18 mouse cellular contexts compared by ENCODE assay signal in the genomic region with DNA sequence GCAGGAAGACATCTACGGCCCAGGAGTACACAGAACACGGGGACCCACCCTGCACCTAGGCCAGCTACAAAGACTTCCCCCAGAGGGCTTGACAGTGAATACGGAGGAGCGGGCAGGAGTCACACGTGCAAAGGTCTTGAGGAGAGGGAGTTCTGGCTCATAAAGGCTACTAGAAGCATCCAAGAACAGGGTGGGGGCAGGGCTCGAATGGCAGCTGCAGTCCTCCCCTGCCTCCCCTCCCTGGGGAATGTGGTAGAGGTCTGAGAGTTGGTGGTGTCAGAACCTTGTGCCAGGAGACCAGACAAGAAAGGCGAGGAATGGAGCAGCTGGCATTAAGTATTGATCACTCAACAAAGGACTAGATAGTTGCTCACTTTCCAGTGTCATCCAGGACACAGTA. TPM values are rescaled to one million over a fixed set of nuclear protein-coding genes. Genes with fewer than 3 reads are reported as not detected.
DNase-seq lines count a peak whose midpoint lies in the region; ATAC-seq and TF ChIP-seq lines count a peak whose summit lies in the region.
"Had no signal": no experiment of that assay in that cellular context is flagged by ENCODE, and none has a peak within 500 bp of the region (broad histone marks: within the 10 kb centered on the region; RNA-seq: fewer than 3 reads in every experiment).

No protein-coding gene starts in this region.

- no peak overlapping the region for H3K4me3 ChIP-seq in hindbrain, embryonic 11.5 days (ENCODE audit: low read depth, low read length)
- no peak overlapping the region for H3K4me3 ChIP-seq in hindbrain, postnatal 0 days (ENCODE audit: low read length)
- no peak overlapping the region for H3K4me3 ChIP-seq in hindbrain, embryonic 13.5 days
- H3K4me3 ChIP-seq in midbrain, embryonic 16.5 days (ENCODE audit: low read depth, low read length): no peak overlapping the region
- H3K4me3 ChIP-seq: embryonic facial prominence, embryonic 15.5 days; forebrain, embryonic 15.5 days; liver, embryonic 15.5 days had no signal

- H3K4me2 ChIP-seq in hindbrain, embryonic 11.5 days (replicated peaks; ENCODE audit: low read depth, low read length): no peak overlapping the region
- H3K4me2 ChIP-seq in hindbrain, postnatal 0 days (ENCODE audit: low read depth, low read length): no peak overlapping the region
- no peak overlapping the region for H3K4me2 ChIP-seq in hindbrain, embryonic 13.5 days
- no peak overlapping the region for H3K4me2 ChIP-seq in midbrain, embryonic 16.5 days (ENCODE audit: low read length)
- H3K4me2 ChIP-seq: embryonic facial prominence, embryonic 15.5 days; forebrain, embryonic 15.5 days; liver, embryonic 15.5 days had no signal

- no peak for TF ChIP-seq CTCF in hindbrain, postnatal 0 days (IDR thresholded peaks at IDR 0.05; ENCODE audit: low read depth)

- H3K9ac ChIP-seq in hindbrain, embryonic 11.5 days (ENCODE audit: low read depth, low read length): no peak overlapping the region
- no peak overlapping the region for H3K9ac ChIP-seq in hindbrain, postnatal 0 days (replicated peaks; ENCODE audit: low read length)
- H3K9ac ChIP-seq in hindbrain, embryonic 13.5 days: 0 out of 2 replicates have a peak overlapping the region, but pooled peaks have one; percentile 43
- 0 out of 2 replicates have a peak overlapping the region, but pooled peaks have one; percentile 25 for H3K9ac ChIP-seq in midbrain, embryonic 16.5 days (ENCODE audit: low read depth, low read length)
- H3K9ac ChIP-seq: embryonic facial prominence, embryonic 15.5 days; forebrain, embryonic 15.5 days; liver, embryonic 15.5 days had no signal

- peak overlapping the region; percentile 42; the same call in 1 of the 2 replicates for H3K27ac ChIP-seq in hindbrain, embryonic 11.5 days (ENCODE audit: low read depth, low read length)
- H3K27ac ChIP-seq in hindbrain, postnatal 0 days: no peak overlapping the region
- H3K27ac ChIP-seq in hindbrain, embryonic 13.5 days: no peak overlapping the region; the same call in 1 of the 2 replicates
- no peak overlapping the region for H3K27ac ChIP-seq in midbrain, embryonic 16.5 days (ENCODE audit: low read length)
- H3K27ac ChIP-seq: liver, embryonic 15.5 days; macrophage had no signal

- H3K4me1 ChIP-seq in hindbrain, embryonic 11.5 days (replicated peaks; ENCODE audit: control insufficient read depth, insufficient read depth, low read length): peaks cover 8% of the 10 kb centered on the region
- peaks cover 11% of the 10 kb centered on the region for H3K4me1 ChIP-seq in hindbrain, postnatal 0 days (ENCODE audit: insufficient read depth, low read length)
- H3K4me1 ChIP-seq in hindbrain, embryonic 13.5 days (replicated peaks): peaks cover 51% of the 10 kb centered on the region
- peaks cover 23% of the 10 kb centered on the region for H3K4me1 ChIP-seq in midbrain, embryonic 16.5 days (ENCODE audit: control insufficient read depth, insufficient read depth, low read length)
- H3K4me1 ChIP-seq: liver, embryonic 15.5 days had no signal

- no peaks in the 10 kb centered on the region for H3K9me3 ChIP-seq in hindbrain, embryonic 11.5 days (ENCODE audit: control insufficient read depth, low read length)
- no peaks in the 10 kb centered on the region for H3K9me3 ChIP-seq in hindbrain, postnatal 0 days (ENCODE audit: low read length)
- H3K9me3 ChIP-seq in hindbrain, embryonic 13.5 days: no peaks in the 10 kb centered on the region
- H3K9me3 ChIP-seq in midbrain, embryonic 16.5 days (replicated peaks; ENCODE audit: control insufficient read depth, low read length, poor library complexity, severe bottlenecking): no peaks in the 10 kb centered on the region
- H3K9me3 ChIP-seq: embryonic facial prominence, embryonic 15.5 days; forebrain, embryonic 15.5 days; liver, embryonic 15.5 days had no signal

- H3K27me3 ChIP-seq in hindbrain, embryonic 11.5 days (ENCODE audit: control insufficient read depth, insufficient read depth, low read length): no peaks in the 10 kb centered on the region
- H3K27me3 ChIP-seq in hindbrain, postnatal 0 days (ENCODE audit: insufficient read depth, low read length): no peaks in the 10 kb centered on the region
- no peaks in the 10 kb centered on the region for H3K27me3 ChIP-seq in hindbrain, embryonic 13.5 days
- no peaks in the 10 kb centered on the region for H3K27me3 ChIP-seq in midbrain, embryonic 16.5 days (ENCODE audit: control insufficient read depth, insufficient read depth, low read depth, low read length)
- H3K27me3 ChIP-seq: embryonic facial prominence, embryonic 15.5 days; forebrain, embryonic 15.5 days; liver, embryonic 15.5 days had no signal

- ATAC-seq in hindbrain, embryonic 11.5 days (ENCODE audit: low FRiP score): peak; percentile 29; the same call in 1 of the 2 replicates
- ATAC-seq in hindbrain, postnatal 0 days: no peak
- ATAC-seq in hindbrain, embryonic 13.5 days (ENCODE audit: low FRiP score): no peak
- ATAC-seq in midbrain, embryonic 16.5 days: no peak; the same call in 1 of the 2 replicates
- ATAC-seq: activated CD4-positive, CD25-positive, alpha-beta regulatory T cell, adult 4 months; forebrain, embryonic 15.5 days; intestine, embryonic 16.5 days had no signal

- no peak for DNase-seq in hindbrain, embryonic 11.5 days (ENCODE audit: low spot score)
- DNase-seq in hindbrain, postnatal 0 days (ENCODE audit: low spot score): no peak
- DNase-seq in lung, postnatal 10 days: peak; percentile 33
- no peak for DNase-seq in lung, adult 18-20 months
- DNase-seq in testis, postnatal 10 days (ENCODE audit: low spot score): no peak
- DNase-seq: adrenal gland, postnatal 36 days; cerebellum, postnatal 14 days; gastrocnemius, postnatal 14 days; right cerebral cortex, postnatal 4 days; thymus, postnatal 14 days had no signal

- no peaks in the 10 kb centered on the region for H3K36me3 ChIP-seq in hindbrain, embryonic 11.5 days (ENCODE audit: control insufficient read depth, insufficient read depth, low read length)
- H3K36me3 ChIP-seq in hindbrain, postnatal 0 days (ENCODE audit: insufficient read depth, low read length): no peaks in the 10 kb centered on the region
- no peaks in the 10 kb centered on the region for H3K36me3 ChIP-seq in hindbrain, embryonic 13.5 days
- no peaks in the 10 kb centered on the region for H3K36me3 ChIP-seq in midbrain, embryonic 16.5 days (ENCODE audit: control insufficient read depth, insufficient read depth, low read length)
- H3K36me3 ChIP-seq: embryonic facial prominence, embryonic 15.5 days; forebrain, embryonic 15.5 days; liver, embryonic 15.5 days had no signal

- 48% methylated on average over 7 of the region's 7 CpGs for WGBS in hindbrain, embryonic 11.5 days
- WGBS in hindbrain, postnatal 0 days: 50% methylated on average over 7 of the region's 7 CpGs
- WGBS in hindbrain, embryonic 13.5 days: 50% methylated on average over 7 of the region's 7 CpGs
- WGBS in midbrain, embryonic 16.5 days: 62% methylated on average over 7 of the region's 7 CpGs

RNA-seq across cellular contexts. Expression of gene Tspan9, which starts 31.6 kb away (rescaled TPM):
- 46.2 and 48.9 TPM in 2 replicates for polyA plus RNA-seq in hindbrain, embryonic 11.5 days (2014; fragmentation: Nextera tagmentation; extraction: Ambion mirVana)
- total RNA-seq in hindbrain, postnatal 0 days (2014; rRNA removed): 177 and 266 TPM in 2 replicates
- 70.1 and 73.8 TPM in 2 replicates for polyA plus RNA-seq in hindbrain, postnatal 0 days (2015; fragmentation: Nextera tagmentation; extraction: Ambion mirVana)
- 32.7 and 35.8 TPM in 2 replicates for polyA plus RNA-seq in hindbrain, embryonic 13.5 days (2015; fragmentation: Nextera tagmentation; extraction: Ambion mirVana)
- polyA plus RNA-seq in midbrain, embryonic 16.5 days (2015; fragmentation: Nextera tagmentation; extraction: Ambion mirVana): 43.2 and 46.3 TPM in 2 replicates

Comparison
In these comparisons a context has a peak if more than half of its experiments do, and no peak if none do; other contexts are left out.
1. H3K9ac ChIP-seq: peak in hindbrain, embryonic 13.5 days (single experiment) and midbrain, embryonic 16.5 days (single experiment); none in hindbrain, embryonic 11.5 days (single experiment) and hindbrain, postnatal 0 days (single experiment).